Mouse (Mus musculus): ENCODE data around the gene Trim66. TPM values are rescaled to one million over a fixed set of nuclear protein-coding genes. Genes with fewer than 3 reads are reported as not detected.

Trim66 gene
- total RNA-seq (2021), result under 1 TPM; 0.05 to 0.11 TPM

GRCm38 (mm10) chr7:109508034-109508433 lies at the start of gene Trim66:
TSS of gene Trim66 (minus strand) at chr7:109508134.
- no peak for DNase-seq

- DNase-seq, result no peak
These were observed 38.8 kb upstream of the Trim66 start for GRCm38 (mm10) chr7:109546726-109547125.

- DNase-seq, result no peak
These were observed 38.3 kb upstream of the Trim66 start for GRCm38 (mm10) chr7:109546186-109546585.

GRCm38 (mm10) chr7:109545255-109545993 lies 37.5 kb upstream of the Trim66 start:
- peak; percentile 35 for DNase-seq

GRCm38 (mm10) chr7:109544792-109545191 lies 36.9 kb upstream of the Trim66 start:
- no peak for DNase-seq

GRCm38 (mm10) chr7:109542364-109542628 lies 34.4 kb upstream of the Trim66 start:
- DNase-seq, result no peak

- peak; percentile 26 for DNase-seq
These were observed 33.9 kb upstream of the Trim66 start for GRCm38 (mm10) chr7:109541609-109542363.

GRCm38 (mm10) chr7:109540902-109541301 lies 33.0 kb upstream of the Trim66 start:
- no peak for DNase-seq

GRCm38 (mm10) chr7:109536451-109536946 lies 28.6 kb upstream of the Trim66 start:
- peak; percentile 80 for DNase-seq

- DNase-seq, result no peak
These were observed 27.0 kb upstream of the Trim66 start for GRCm38 (mm10) chr7:109534921-109535320.

GRCm38 (mm10) chr7:109533888-109534287 lies 26.0 kb upstream of the Trim66 start:
- DNase-seq, result no peak

- DNase-seq, result no peak
These were observed 25.2 kb upstream of the Trim66 start for GRCm38 (mm10) chr7:109533129-109533528.

- DNase-seq, result no peak
These were observed 24.8 kb upstream of the Trim66 start for GRCm38 (mm10) chr7:109532691-109533090.

- no peak for DNase-seq
These were observed 23.6 kb upstream of the Trim66 start for GRCm38 (mm10) chr7:109531501-109531900.

- DNase-seq, result no peak
These were observed 21.8 kb upstream of the Trim66 start for GRCm38 (mm10) chr7:109529741-109530140.

GRCm38 (mm10) chr7:109528356-109528755 lies 20.4 kb upstream of the Trim66 start:
- DNase-seq, result peak; percentile 82

GRCm38 (mm10) chr7:109527536-109527935 lies 19.6 kb upstream of the Trim66 start:
- no peak for DNase-seq

GRCm38 (mm10) chr7:109525740-109526663 lies 18.1 kb upstream of the Trim66 start:
- DNase-seq, result no peak

GRCm38 (mm10) chr7:109524763-109525162 lies 16.8 kb upstream of the Trim66 start:
- no peak for DNase-seq

GRCm38 (mm10) chr7:109524442-109524744 lies 16.5 kb upstream of the Trim66 start:
- no peak for DNase-seq

- no peak for DNase-seq
These were observed 16.0 kb upstream of the Trim66 start for GRCm38 (mm10) chr7:109523741-109524441.

GRCm38 (mm10) chr7:109523304-109523703 lies 15.4 kb upstream of the Trim66 start:
- DNase-seq, result no peak

All from heart, postnatal 4 days (tissue).